Mouse (Mus musculus) myocyte (in vitro differentiated cells): ENCODE data around the gene Ankrd2.

ENCODE experiments used
- CEBPB ChIP-seq: IDR thresholded peaks from 2 replicates; pipeline ENCODE4 v1.6.1; 2011; ENCODE audit warnings: mild to moderate bottlenecking, moderate library complexity; ENCODE audit not compliant: poor library complexity, insufficient read depth, severe bottlenecking
- E2F4 ChIP-seq: IDR thresholded peaks from one replicate; pipeline ENCODE4 v1.6.1; 2011; ENCODE audit warnings: mild to moderate bottlenecking, control low read depth, moderate library complexity; ENCODE audit not compliant: insufficient read depth
- MAX ChIP-seq: IDR thresholded peaks from one replicate; pipeline ENCODE4 v1.6.1; 2011; ENCODE audit warnings: low read depth, mild to moderate bottlenecking, control low read depth
- MYOD1 ChIP-seq, 3 experiments: IDR thresholded peaks; one replicate each; pipeline ENCODE4 v1.6.1; 2011; ENCODE audit warnings: control low read depth in 2 of 3, low read depth in 2 of 3, mild to moderate bottlenecking in 2 of 3, moderate library complexity in 1 of 3; ENCODE audit not compliant: insufficient read length in 2 of 3, control insufficient read depth in 1 of 3
- MYOG ChIP-seq, 3 experiments: IDR thresholded peaks; one replicate each; pipeline ENCODE4 v1.6.1; 2011; ENCODE audit warnings: control low read depth in 2 of 3, low read depth in 2 of 3, mild to moderate bottlenecking in 2 of 3; ENCODE audit not compliant: insufficient read length in 2 of 3, control insufficient read depth in 1 of 3, insufficient read depth in 1 of 3
- POLR2A ChIP-seq: IDR thresholded peaks from one replicate; pipeline ENCODE4 v1.6.1; 2011; ENCODE audit warnings: low read depth, mild to moderate bottlenecking, control low read depth, moderate library complexity; ENCODE audit not compliant: insufficient read length
- POLR2AphosphoS2 ChIP-seq: IDR thresholded peaks from one replicate; pipeline ENCODE4 v1.6.1; 2011; ENCODE audit warnings: low read depth, control low read depth; ENCODE audit not compliant: insufficient read length
- REST ChIP-seq: IDR thresholded peaks from one replicate; pipeline ENCODE4 v1.6.1; 2011; ENCODE audit warnings: mild to moderate bottlenecking, control low read depth, moderate library complexity; ENCODE audit not compliant: insufficient read depth, insufficient read length
- SRF ChIP-seq: IDR thresholded peaks from one replicate; pipeline ENCODE4 v1.6.1; 2011; ENCODE audit warnings: low read depth; ENCODE audit not compliant: control insufficient read depth, insufficient read length
- TCF12 ChIP-seq: IDR thresholded peaks from one replicate; pipeline ENCODE4 v1.6.1; 2011; ENCODE audit warnings: mild to moderate bottlenecking, control low read depth; ENCODE audit not compliant: poor library complexity, insufficient read depth, severe bottlenecking
- TCF3 ChIP-seq: IDR thresholded peaks from one replicate; pipeline ENCODE4 v1.6.1; 2011; ENCODE audit warnings: low read depth, control low read depth; ENCODE audit not compliant: insufficient read length
- USF1 ChIP-seq: IDR thresholded peaks from one replicate; pipeline ENCODE4 v1.6.1; 2011; ENCODE audit warnings: low read depth, mild to moderate bottlenecking, control low read depth, moderate library complexity

GRCm38 (mm10) chr19:42034881-42035455 lies 832 bp upstream of the Ankrd2 start:
- TF ChIP-seq POLR2A (no peak), POLR2AphosphoS2 (no peak), E2F4 (no peak), TCF12 (no peak), MAX (no peak), MYOD1 (IDR thresholded peaks at IDR 0.05; ENCODE audit: control insufficient read depth in 1 of 3, insufficient read length in 2 of 3, low read depth in 2 of 3) (no peak), USF1 (no peak), SRF (no peak), MYOG (IDR thresholded peaks at IDR 0.05; ENCODE audit: control insufficient read depth in 1 of 3, insufficient read depth in 1 of 3, insufficient read length in 2 of 3, low read depth in 2 of 3) (no peak), REST (no peak), CEBPB (no peak), TCF3 (no peak)
